Mouse (Mus musculus) spleen, adult 2 months (tissue): ENCODE measurements around the gene Oit1.

Source experiments
- CTCF ChIP-seq: fragments of 200-500 bp; IDR thresholded peaks from 2 replicates; pipeline ENCODE4 v1.5.1; 2011; ENCODE audit warnings: mild to moderate bottlenecking, inconsistent platforms; ENCODE audit not compliant: insufficient read depth, insufficient read length, insufficient replicate concordance; ENCODE audit errors: extremely low read depth
- POLR2A ChIP-seq: fragments of 200-500 bp; IDR thresholded peaks from 2 replicates; pipeline ENCODE4 v1.6.1; 2011; ENCODE audit warnings: low read depth, low read length, inconsistent platforms

DNA sequence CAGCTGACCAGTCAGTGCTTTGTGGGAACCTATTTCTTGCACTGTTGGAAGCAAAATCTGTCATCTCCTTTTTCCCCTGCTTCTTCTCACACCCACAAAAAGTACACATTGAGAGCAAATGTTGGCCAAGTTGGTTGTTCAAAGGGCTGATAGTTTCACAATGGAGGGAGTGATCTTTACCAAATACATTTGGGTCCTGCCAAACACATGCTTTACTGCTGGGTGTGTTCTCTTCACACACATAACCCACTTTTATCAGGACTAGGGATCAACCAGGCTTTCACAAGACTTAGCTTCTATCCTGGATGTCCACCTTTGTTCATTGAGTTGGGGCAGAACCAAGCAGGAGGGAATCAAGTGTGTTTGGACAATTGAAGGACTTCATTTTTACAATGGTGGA lies 20.0 kb upstream of the Oit1 start:
- TF ChIP-seq POLR2A, result no peak
- no peak for TF ChIP-seq CTCF
